Mouse (Mus musculus): Measurements from ENCODE around the gene Gm19965. TPM values are rescaled to one million over a fixed set of nuclear protein-coding genes. Genes with fewer than 3 reads are reported as not detected.

Gene Gm19965
- not detected for total RNA-seq (2023)

DNA sequence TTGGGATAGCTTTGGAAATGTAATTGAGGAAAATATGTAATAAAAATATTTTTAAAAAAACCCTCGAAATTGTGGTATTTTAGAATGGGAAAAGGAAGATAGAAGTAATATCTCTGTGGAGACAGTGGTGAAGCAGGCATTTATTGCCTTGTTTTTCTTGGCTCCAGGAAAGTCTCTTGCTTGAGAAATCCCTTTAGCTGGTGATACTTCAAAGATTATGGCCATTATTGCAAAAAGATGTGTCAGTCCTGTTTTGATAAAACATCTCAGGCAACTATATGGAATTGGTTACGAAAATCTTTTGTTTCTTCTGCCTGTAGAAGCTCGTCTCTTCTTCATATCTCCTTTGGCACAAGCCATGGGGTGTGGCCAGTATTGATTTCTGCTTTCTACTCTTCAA, at the start of gene Gm19965:
TSS of gene Gm19965 (plus strand) at position 301 of the 400 bp plus-strand sequence.

Measured in neutrophil, adult 83 days (primary cell).